In the genomic region with DNA sequence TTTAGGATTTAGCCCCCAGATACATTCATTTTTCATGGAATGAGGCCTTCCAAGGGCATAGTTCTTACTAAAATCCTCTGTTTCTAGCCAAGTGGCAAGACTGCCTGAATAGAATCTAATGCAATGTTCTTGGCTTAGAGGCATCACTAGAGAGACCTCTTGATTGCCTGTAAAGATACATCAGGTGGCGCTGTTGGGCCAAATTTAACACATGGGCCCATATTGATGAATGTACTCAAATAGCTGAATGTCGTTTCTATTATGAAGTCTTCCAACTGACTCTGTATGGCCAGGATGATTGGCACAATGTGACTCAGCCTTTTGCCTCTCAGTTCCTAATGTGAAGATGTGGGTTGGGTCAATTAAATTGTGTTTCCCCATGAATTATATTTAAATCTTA, we compare ENCODE assay signal across 8 mouse cellular contexts.
DNase-seq lines count a peak whose midpoint lies in the region; TF ChIP-seq lines count a peak whose summit lies in the region.

No protein-coding gene starts in this region.

- H3K36me3 ChIP-seq in hindbrain, embryonic 10.5 days = no peaks in the 10 kb centered on the region

- intact Hi-C loops in left cerebral cortex, postnatal 36 days (cut with DNase I) = no loop called here

- H3K4me3 ChIP-seq in hindbrain, embryonic 10.5 days = no peak overlapping the region

- H3K27me3 ChIP-seq in hindbrain, embryonic 10.5 days (ENCODE audit: insufficient read depth, poor library complexity, severe bottlenecking) = no peaks in the 10 kb centered on the region

- H3K4me1 ChIP-seq in hindbrain, embryonic 10.5 days (replicated peaks) = no peaks in the 10 kb centered on the region

- peak; percentile 42; the same call in 1 of the 2 replicates for TF ChIP-seq CTCF in brain, embryonic 14.5 days (IDR thresholded peaks at IDR 0.05; ENCODE audit: borderline replicate concordance, extremely low read depth, insufficient read depth, insufficient read length)

- no peak for TF ChIP-seq POLR2A in brain, embryonic 14.5 days (IDR thresholded peaks at IDR 0.05; ENCODE audit: borderline replicate concordance, extremely low read depth, insufficient read depth, insufficient read length, poor library complexity, severe bottlenecking)

- DNase-seq in cerebellum, adult 18-20 months = peak; percentile 1
- no peak for DNase-seq in cerebellum, adult 8-10 months
- DNase-seq in brain, embryonic 14.5 days (ENCODE audit: low read depth) = peak; percentile 88
- peak; percentile 34 for DNase-seq in hindbrain, embryonic 10.5 days (ENCODE audit: low spot score)
- DNase-seq in left cerebral cortex, postnatal 36 days (ENCODE audit: low spot score in 2 of 2) = peak; percentile 7 to 36
- peak; percentile 44 for DNase-seq in right cerebral cortex, postnatal 14 days
- no peak for DNase-seq in heart, adult 18-20 months
- DNase-seq in urinary bladder, adult 2 months (ENCODE audit: low spot score) = no peak

- 7% methylated on average over 2 of the region's 2 CpGs for WGBS in hindbrain, embryonic 10.5 days

- H3K9me3 ChIP-seq in hindbrain, embryonic 10.5 days = no peaks in the 10 kb centered on the region

- H3K27ac ChIP-seq in hindbrain, embryonic 10.5 days = no peak overlapping the region

Comparison
In these comparisons a context has a peak if more than half of its experiments do, and no peak if none do; other contexts are left out.
1. DNase-seq: peak in cerebellum, adult 18-20 months (2 of 2), brain, embryonic 14.5 days (single experiment), hindbrain, embryonic 10.5 days (single experiment), left cerebral cortex, postnatal 36 days (2 of 2) and right cerebral cortex, postnatal 14 days (single experiment); none in cerebellum, adult 8-10 months (single experiment), heart, adult 18-20 months (0 of 2) and urinary bladder, adult 2 months (single experiment).